Mouse (Mus musculus) 3134 (cell line): ENCODE data around the gene Hist2h4.

Experiments used
- DNase-seq: peaks from one replicate; pipeline ENCODE4 v3.0.0-alpha.2; 2011; ENCODE audit warnings: low spot score; ENCODE audit not compliant: insufficient read length; ENCODE audit errors: extremely low read depth

Hist2h4 gene

DNA sequence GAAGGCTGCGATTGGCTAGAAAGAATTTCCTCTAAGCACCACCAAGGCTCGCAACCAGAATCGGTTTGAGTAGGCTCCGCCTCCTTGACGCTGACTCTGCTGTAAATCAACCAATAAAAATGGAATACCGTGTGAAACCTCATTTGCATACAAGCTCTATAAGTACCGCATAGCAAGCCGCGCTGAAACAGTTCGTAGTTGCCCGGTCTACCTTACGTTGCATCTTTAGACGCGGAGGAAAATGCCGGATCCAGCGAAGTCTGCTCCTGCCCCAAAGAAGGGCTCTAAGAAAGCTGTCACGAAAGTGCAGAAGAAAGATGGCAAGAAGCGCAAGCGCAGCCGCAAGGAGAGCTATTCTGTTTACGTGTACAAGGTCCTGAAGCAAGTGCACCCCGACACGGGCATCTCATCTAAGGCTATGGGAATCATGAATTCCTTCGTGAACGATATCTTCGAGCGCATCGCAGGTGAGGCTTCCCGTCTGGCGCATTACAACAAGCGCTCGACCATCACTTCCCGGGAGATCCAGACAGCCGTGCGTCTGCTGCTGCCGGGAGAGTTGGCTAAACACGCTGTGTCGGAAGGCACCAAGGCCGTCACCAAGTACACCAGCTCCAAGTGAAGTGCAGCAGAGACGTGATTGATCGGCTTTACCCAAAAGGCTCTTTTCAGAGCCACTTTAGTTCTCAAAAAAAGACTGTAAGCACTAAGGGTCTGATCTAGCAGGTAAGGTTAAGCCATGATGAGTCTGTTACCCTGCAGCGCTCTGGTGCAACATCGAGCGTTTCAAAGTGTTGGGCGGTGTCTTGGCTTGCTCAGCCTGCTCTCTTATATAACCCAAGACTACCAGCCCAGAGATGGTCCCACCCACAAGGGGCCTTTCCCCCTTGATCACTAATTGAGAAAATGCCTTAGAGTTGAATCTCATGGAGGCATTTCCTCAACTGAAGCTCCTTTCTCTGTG, 6.7 kb upstream of the Hist2h4 start, which contains the start of gene Hist2h2bb:
TSS of gene Hist2h2bb (plus strand) at position 242 of the 964 bp plus-strand sequence.
- DNase-seq, result peak; percentile 90

DNA sequence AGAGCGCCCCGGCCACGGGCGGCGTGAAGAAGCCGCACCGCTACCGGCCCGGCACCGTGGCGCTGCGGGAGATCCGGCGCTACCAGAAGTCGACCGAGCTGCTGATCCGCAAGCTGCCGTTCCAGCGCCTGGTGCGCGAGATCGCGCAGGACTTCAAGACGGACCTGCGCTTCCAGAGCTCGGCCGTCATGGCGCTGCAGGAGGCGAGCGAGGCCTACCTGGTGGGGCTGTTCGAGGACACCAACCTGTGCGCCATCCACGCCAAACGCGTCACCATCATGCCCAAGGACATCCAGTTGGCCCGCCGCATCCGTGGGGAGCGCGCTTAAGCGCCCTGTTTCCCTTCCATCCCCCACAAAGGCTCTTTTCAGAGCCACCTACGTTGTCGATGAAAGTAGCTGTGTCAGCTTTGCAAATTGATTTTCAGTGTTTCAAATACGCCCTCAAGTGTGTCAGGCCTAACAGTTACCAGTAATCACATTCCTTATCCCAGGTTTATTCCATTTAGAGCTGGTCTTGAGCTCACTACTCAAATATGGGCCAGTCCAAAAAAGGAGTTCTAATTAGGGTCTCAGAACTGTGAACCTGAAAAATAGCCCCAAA, 5.8 kb upstream of the Hist2h4 start:
- peak; percentile 85 for DNase-seq

DNA sequence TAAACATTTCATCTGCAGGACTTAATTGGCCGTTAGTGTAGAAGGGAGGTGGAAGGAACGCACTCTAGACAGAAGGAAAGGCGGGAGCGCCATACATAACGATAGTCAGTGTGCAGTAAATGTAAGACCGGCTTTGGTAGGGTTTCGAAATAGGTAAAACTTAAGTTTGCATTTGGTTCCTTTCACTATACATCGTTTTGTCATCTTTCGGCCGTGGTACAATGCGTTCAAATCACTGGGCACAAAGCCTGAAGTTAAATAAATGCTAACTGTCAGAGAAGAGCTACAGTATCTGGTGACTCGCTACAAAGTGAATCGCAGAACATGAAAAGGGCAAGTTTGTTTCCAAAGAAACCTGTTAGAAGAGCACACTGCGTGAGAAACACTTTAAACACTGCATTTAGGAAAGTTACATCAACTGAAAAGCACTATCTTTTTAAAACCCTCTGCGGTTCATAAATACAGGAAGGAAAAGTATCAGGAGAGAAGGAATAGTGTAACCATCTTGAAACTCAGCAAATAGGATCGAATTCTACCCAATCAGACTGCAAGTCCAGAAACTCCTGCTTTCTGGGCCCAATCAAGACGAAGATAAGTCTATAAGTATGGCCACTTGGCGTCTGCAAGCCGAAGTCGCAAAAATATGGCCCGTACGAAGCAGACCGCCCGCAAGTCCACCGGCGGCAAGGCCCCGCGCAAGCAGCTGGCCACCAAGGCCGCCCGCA, 5.1 kb upstream of the Hist2h4 start, which contains the start of gene Hist2h3b:
TSS of gene Hist2h3b (plus strand) at position 604 of the 725 bp plus-strand sequence.
- DNase-seq, result peak; percentile 96

DNA sequence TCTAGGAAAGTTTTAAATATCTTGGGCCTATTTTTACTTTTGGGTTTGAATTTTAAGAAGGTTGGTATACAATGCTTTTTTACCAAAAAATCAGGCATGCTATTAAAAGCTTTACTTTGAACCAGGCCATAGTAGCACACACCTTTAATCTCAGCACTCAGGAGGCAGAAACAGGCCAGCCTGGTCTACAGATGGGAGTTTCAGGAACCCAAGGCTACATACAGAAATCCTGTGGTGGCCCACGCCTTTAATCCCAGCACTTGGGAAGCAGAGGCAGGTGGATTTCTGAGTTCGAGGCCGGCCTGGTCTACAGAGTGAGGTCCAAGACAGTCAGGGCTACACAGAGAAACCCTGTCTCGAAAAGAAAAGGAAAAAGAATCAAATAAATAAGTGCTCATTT, 4.4 kb upstream of the Hist2h4 start:
- peak; percentile 36 for DNase-seq

DNA sequence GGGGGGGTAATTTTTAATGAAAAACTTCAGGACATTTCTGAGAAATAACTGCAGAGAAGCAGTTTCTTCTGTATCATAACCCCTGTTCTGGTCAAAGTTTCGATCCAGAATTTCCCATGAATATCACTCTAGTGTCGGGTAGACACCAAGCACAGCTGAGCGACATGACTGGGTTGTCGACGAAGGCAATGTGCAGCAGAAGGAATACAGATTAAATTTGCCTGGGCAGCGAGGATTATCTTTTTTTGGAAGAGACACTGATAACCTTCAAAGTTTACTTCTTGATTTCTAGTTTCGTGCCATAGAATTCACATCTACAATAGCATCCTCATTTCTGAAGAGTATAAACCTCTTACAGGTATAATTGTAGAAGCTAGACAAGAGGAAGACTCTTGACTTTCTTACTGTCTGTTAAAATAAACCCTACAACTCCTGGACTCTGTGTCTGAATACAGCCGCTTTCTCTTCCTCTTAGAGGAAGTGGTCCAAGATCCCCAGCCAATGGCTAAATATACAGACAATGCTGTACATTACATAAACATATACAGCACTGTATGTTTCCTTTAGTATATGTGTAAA, 3.1 kb upstream of the Hist2h4 start:
- DNase-seq, result no peak

GRCm38 (mm10) chr3:96264404-96264949, 1.4 kb upstream of the Hist2h4 start:
- DNase-seq, result peak; percentile 50

DNA sequence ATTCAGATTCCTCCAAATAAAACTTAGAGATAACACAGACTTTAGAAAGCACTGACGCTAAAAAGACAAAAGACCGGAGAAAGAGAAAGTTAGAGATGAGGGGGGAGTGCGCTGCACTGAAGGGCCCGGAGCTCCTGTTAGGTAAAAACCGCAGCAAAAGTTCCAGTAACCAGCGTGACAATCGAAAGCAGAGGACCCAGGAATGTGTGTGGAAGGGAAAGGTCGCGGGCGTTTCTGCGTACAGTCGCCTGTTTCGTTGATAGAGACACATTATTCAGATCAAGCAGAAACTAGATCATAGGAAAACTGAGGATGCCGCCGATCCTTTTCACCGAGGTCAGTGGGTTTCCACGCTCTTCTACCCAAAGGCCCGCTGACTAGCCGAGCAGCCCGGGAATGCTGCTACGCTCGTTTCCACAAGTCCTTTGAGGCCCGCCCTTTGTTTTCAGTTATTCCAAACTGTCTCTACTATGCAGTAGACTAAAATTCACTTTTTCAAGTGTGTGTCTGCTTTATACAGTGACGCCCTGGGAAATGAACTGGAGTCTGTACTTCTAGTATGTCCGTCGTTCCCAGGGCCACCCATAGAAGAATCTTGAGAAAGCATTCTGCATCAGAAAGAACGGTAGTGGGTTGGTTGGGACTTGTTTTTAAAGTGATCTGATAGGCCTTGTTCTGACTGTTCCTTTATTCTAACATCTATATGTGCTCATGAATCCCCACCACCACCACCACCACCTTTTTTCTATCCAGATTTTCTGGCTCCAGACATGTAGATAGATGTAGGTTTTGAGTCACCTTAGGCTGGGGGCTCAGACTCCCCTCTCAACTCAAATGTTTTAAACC, 670 bp upstream of the Hist2h4 start:
- peak; percentile 65 for DNase-seq

DNA sequence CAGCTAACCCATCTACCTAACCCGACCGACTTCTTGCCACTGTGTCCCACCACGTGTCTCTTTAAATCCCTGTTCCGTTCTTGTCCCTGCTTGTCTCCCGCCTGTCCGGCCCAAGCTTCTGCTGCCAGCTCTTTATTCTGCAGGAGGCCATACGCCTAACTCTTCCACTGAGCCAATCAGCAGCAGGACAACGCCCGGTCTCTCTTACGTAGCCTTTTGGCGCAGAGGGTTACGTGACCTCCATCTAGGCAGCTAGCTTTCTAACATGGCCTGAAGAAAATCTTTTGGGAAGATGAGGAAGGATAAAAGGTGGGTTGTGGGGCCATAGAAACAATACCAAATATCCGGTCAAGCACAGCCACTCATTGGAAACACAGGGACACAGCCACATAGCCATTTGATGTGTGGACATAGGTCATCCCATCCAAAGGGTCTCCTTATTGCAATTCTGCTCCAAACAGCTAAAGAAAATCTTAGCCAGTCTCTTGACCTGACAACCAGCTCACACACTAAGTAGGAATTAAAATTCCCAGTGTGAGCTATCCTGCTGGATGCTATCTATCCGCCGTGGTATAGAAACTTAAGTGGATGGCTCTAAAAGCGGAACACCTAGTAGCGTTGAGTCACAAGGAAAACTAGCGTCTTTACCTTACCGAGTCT, 765 bp downstream of the Hist2h4 start:
- DNase-seq, result peak; percentile 84

GRCm38 (mm10) chr3:96261623-96262022, 1.5 kb downstream of the Hist2h4 start:
- peak; percentile 29 for DNase-seq

DNA sequence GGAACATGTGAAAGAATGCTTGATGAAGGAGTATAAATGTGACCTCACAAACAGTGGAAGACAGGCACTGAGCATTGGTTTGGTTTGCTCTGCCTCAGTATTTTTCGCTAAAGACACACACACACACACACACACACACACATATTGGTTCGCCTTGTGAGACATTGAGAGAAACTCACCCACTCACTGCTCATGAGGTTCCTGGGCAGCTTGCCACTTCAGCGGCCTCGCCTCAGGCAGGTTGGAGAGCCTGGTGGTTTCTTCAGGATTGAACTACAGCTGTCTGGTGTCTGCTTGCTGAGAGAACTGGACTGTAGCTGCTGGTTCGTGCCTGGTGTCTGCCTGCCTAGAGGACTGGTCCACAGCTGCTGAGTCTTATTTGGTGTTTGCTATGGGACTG, 2.9 kb downstream of the Hist2h4 start:
- peak; percentile 46 for DNase-seq

DNA sequence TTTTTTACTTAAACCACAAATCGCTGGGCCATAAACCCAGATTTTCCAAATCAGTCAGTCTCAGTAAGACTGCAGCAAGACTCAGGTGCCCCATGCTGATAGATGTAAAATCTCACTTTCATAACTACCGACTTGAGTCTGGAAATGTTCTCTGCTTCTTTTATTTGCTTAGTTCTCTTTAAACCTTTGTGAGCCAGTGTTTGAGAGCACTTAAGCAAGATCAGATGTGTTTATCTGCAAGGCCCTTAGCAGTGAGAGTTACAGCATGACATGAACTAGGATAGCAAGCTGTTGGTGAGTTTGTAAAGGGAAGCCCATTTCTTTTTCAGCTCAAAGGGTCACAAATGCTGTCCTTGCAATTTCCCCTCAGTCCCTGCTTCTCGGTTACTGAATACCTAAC, 5.9 kb downstream of the Hist2h4 start:
- no peak for DNase-seq

DNA sequence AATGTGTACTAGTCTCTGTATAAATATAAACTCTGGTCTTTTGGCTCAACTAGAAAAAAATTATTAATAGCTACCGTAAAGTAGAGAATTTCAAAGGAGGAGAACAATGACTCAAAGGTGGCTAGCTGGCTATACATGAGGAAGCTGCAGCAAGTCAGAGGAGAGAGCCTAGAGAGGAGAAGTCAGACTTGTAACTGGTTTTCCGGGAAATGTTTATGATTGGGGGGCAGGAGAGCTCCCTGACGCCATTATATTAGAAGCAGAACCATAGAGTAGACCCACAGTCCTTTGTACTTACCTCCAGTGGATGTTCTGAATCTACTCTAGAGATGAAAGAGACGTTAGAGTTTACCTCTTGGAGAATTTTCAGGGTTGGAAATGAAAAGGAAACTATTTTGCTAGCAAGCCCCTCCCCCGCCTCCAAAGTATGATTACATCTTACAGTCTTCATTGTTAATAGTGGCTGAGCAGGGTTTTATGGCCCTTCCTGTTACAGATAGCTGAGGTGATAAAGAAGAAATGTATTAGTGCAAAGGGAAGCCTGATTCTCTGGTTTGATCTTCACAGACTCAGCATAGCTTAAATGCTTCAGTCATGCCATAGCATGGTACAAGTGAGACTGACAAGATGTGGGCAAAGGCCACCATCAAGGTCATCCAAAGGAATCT, 7.1 kb downstream of the Hist2h4 start:
- DNase-seq, result no peak

DNA sequence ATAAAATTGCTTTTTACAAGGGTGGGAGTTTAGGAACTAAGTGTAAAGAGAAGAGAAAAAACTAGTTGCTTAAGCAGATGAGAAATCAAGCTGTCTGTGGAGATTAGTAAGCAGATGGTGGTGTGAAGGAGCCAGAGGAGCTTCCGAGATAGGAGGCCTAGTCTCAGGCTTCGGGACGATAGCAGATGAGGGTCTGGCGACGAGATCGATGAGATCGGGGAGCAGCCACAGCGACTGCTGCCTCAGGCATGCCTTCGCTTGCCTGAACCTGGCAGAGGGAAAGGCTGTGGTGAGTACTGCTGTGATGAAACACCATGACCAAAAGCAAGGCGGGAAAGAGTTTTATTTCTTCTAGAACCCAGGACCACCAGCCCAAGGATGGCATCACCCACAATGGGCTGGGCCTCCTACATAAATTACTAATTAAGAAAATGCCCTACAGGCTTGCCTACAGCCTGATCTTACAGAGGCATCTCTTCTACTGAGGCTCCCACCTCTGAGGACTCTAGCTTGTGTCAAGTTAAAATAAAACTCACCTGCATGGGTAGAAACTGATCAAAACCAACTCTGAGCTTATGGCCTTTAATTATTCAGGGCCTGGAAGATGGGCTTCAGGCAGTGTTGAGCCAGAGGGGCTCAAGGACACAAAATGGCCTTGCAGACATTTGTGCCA, 8.3 kb downstream of the Hist2h4 start:
- DNase-seq, result no peak

DNA sequence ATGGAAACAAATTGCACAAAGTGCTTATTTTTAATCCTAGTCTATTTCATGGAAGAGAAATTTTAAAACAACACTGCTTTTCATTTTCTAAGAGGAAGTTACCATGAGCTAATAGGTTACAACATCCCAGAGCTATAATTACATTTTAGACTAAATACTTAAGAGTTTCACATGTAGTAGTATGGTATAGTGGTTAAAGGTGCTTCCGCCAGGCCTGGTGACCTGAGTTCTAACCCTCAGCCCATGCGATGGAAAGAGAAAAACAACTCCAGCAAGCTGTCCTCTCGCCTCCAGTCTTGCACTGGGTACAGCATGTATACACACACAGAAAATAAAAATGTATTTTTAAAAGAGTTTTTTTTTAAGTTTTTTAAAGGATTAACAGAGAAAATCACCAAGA, 11.3 kb downstream of the Hist2h4 start:
- DNase-seq, result no peak

DNA sequence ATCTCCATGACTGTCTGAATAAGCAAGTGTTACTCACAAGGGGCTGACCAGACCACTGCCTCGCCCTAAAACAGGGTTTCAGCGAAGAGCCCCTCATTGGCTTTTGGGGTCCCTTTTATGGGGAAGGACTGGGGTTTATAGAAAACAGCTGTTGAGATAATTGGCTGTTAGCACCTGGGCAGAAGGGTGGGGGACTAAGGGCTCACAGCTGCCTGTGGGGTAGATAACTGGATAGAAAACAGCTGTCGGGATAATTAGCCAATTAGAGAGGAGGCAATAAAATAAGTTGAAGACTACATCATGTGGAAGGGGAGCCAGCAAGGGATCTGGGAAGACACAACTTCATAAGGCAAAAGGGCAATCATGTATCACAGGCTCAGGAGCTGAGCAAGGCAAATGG, 12.2 kb downstream of the Hist2h4 start:
- DNase-seq, result no peak

- peak; percentile 76 for DNase-seq
These were observed 14.1 kb downstream of the Hist2h4 start for GRCm38 (mm10) chr3:96249034-96249345.

GRCm38 (mm10) chr3:96248141-96249033, 14.7 kb downstream of the Hist2h4 start:
- peak; percentile 49 for DNase-seq
